Mouse (Mus musculus) C2C12 (cell line): ENCODE results near the gene Slc39a9. TPM values are rescaled to one million over a fixed set of nuclear protein-coding genes. Genes with fewer than 3 reads are reported as not detected.

Experiments
- H3K27me3 ChIP-seq: one replicate; pipeline ENCODE4 v1.6.1; 2011; ENCODE audit not compliant: control insufficient read depth, insufficient read depth, insufficient read length
- H3K36me3 ChIP-seq: one replicate; pipeline ENCODE4 v1.6.1; 2011; ENCODE audit not compliant: control insufficient read depth, insufficient read depth
- H3K4me3 ChIP-seq: one replicate; pipeline ENCODE4 v1.5.1; 2011; ENCODE audit warnings: mild to moderate bottlenecking, control low read depth; ENCODE audit not compliant: poor library complexity, insufficient read depth, severe bottlenecking
- H3K79me2 ChIP-seq: one replicate; pipeline ENCODE4 v1.6.1; 2011; ENCODE audit not compliant: control insufficient read depth, insufficient read depth
- H3K79me3 ChIP-seq: one replicate; pipeline ENCODE4 v1.6.1; 2011; ENCODE audit warnings: low read depth, control low read depth
- H3ac ChIP-seq: one replicate; pipeline ENCODE3; 2011; ENCODE audit warnings: low read depth; ENCODE audit not compliant: control insufficient read depth, insufficient read length
- CEBPB ChIP-seq: IDR thresholded peaks from one replicate; pipeline ENCODE4 v1.6.1; 2011; ENCODE audit warnings: low read depth, mild to moderate bottlenecking, control low read depth, moderate library complexity
- CTCF ChIP-seq: IDR thresholded peaks from one replicate; pipeline ENCODE4 v1.5.1; 2011; ENCODE audit not compliant: control insufficient read depth, insufficient read depth, insufficient read length
- FOSL1 ChIP-seq: IDR thresholded peaks from one replicate; pipeline ENCODE4 v1.8.0; 2011; ENCODE audit warnings: mild to moderate bottlenecking, low read length; ENCODE audit not compliant: poor library complexity, insufficient read depth, severe bottlenecking
- MAX ChIP-seq: IDR thresholded peaks from one replicate; pipeline ENCODE4 v1.6.1; 2011; ENCODE audit warnings: mild to moderate bottlenecking, control low read depth
- MYOD1 ChIP-seq: IDR thresholded peaks from one replicate; pipeline ENCODE4 v1.6.1; 2011; ENCODE audit warnings: low read depth; ENCODE audit not compliant: control insufficient read depth, insufficient read length
- MYOG ChIP-seq: IDR thresholded peaks from one replicate; pipeline ENCODE4 v1.6.1; 2011; ENCODE audit not compliant: control insufficient read depth, insufficient read length; ENCODE audit errors: extremely low read depth
- USF1 ChIP-seq: IDR thresholded peaks from one replicate; pipeline ENCODE4 v1.6.1; 2011; ENCODE audit warnings: low read depth, mild to moderate bottlenecking, control low read depth, moderate library complexity
- polyA plus RNA-seq: library from polyadenylated mRNA; unstranded; fragments of >200 nt; fragmentation: generic; extraction: Trizol; gene quantifications from one replicate; pipeline ENCODE4 v1.2.1, GENCODE M21; 2012; ENCODE audit warnings: missing spikeins

Gene Slc39a9
- polyA plus RNA-seq, 1 experiment: 12.8 TPM

GRCm38 (mm10) chr12:80654659-80655025, 11.0 kb downstream of the Slc39a9 start:
- H3K79me3 ChIP-seq: peaks cover 37% of the 10 kb centered on the region
- no peak overlapping the region for H3K4me3 ChIP-seq
- no peaks in the 10 kb centered on the region for H3K36me3 ChIP-seq
- TF ChIP-seq MYOG: no peak
- no peak for TF ChIP-seq MAX
- TF ChIP-seq CTCF: no peak
- no peak for TF ChIP-seq FOSL1
- TF ChIP-seq CEBPB: no peak
- TF ChIP-seq USF1: no peak
- TF ChIP-seq MYOD1: no peak
- no peak overlapping the region for H3ac ChIP-seq
- peaks cover 68% of the 10 kb centered on the region for H3K79me2 ChIP-seq
- H3K27me3 ChIP-seq: no peaks in the 10 kb centered on the region

- H3K36me3 ChIP-seq: peaks cover 4% of the 10 kb centered on the region
- H3K4me3 ChIP-seq: no peak overlapping the region
- no peaks in the 10 kb centered on the region for H3K27me3 ChIP-seq
- no peak for TF ChIP-seq MAX
- TF ChIP-seq CEBPB: no peak
- TF ChIP-seq CTCF: no peak
- no peak for TF ChIP-seq FOSL1
- no peak for TF ChIP-seq MYOG
- no peak for TF ChIP-seq MYOD1
- TF ChIP-seq USF1: no peak
- H3K79me2 ChIP-seq: peaks cover 67% of the 10 kb centered on the region
- H3ac ChIP-seq: no peak overlapping the region
- H3K79me3 ChIP-seq: peaks cover 31% of the 10 kb centered on the region
Measured at GRCm38 (mm10) chr12:80658661-80659060, 15.0 kb downstream of the Slc39a9 start.

- H3K4me3 ChIP-seq: no peak overlapping the region
- H3K79me3 ChIP-seq: peaks cover 21% of the 10 kb centered on the region
- peaks cover 12% of the 10 kb centered on the region for H3K36me3 ChIP-seq
- TF ChIP-seq FOSL1: no peak
- TF ChIP-seq MAX: no peak
- no peaks in the 10 kb centered on the region for H3K27me3 ChIP-seq
- peaks cover 44% of the 10 kb centered on the region for H3K79me2 ChIP-seq
- H3ac ChIP-seq: no peak overlapping the region
Measured at GRCm38 (mm10) chr12:80662322-80662721, 18.6 kb downstream of the Slc39a9 start.

GRCm38 (mm10) chr12:80663935-80664334, 20.3 kb downstream of the Slc39a9 start:
- Histone ChIP-seq H3ac (no peak overlapping the region), H3K27me3 (no peaks in the 10 kb centered on the region), H3K4me3 (no peak overlapping the region), H3K36me3 (peaks cover 18% of the 10 kb centered on the region), H3K79me2 (peaks cover 30% of the 10 kb centered on the region), H3K79me3 (peaks cover 15% of the 10 kb centered on the region)
- no peak for TF ChIP-seq MYOD1
- no peak for TF ChIP-seq MYOG
- TF ChIP-seq FOSL1: no peak
- no peak for TF ChIP-seq USF1
- TF ChIP-seq MAX: no peak
- no peak for TF ChIP-seq CTCF
- no peak for TF ChIP-seq CEBPB

GRCm38 (mm10) chr12:80668391-80668790, 24.7 kb downstream of the Slc39a9 start:
- peaks cover 24% of the 10 kb centered on the region for H3K36me3 ChIP-seq
- H3K79me3 ChIP-seq: no peaks in the 10 kb centered on the region
- no peak overlapping the region for H3ac ChIP-seq
- H3K4me3 ChIP-seq: no peak overlapping the region
- no peaks in the 10 kb centered on the region for H3K27me3 ChIP-seq
- TF ChIP-seq CEBPB: no peak
- TF ChIP-seq CTCF: no peak
- no peak for TF ChIP-seq MYOD1
- no peak for TF ChIP-seq MAX
- TF ChIP-seq MYOG: no peak
- TF ChIP-seq USF1: no peak
- no peak for TF ChIP-seq FOSL1
- H3K79me2 ChIP-seq: no peaks in the 10 kb centered on the region

- Histone ChIP-seq H3K36me3 (peaks cover 30% of the 10 kb centered on the region), H3K27me3 (no peaks in the 10 kb centered on the region)
Measured at GRCm38 (mm10) chr12:80673170-80673569, 29.5 kb downstream of the Slc39a9 start.

More at GRCm38 (mm10) chr12:80673170-80673569, 29.5 kb downstream of the Slc39a9 start:
- Histone ChIP-seq H3K79me2 (no peaks in the 10 kb centered on the region), H3K79me3 (no peaks in the 10 kb centered on the region), H3ac (no peak overlapping the region), H3K4me3 (no peak overlapping the region)
- TF ChIP-seq MYOG (no peak), CTCF (peak; percentile 32)
